Comparison of ENCODE assay signal across 8 mouse cellular contexts in genomic region chr8:72268356-72268755, GRCm38 (mm10). TPM values are rescaled to one million over a fixed set of nuclear protein-coding genes. Genes with fewer than 3 reads are reported as not detected.
A peak's percentile ranks its signal among the peaks of the same experiment; 100 is the strongest.
DNase-seq lines count a peak whose midpoint lies in the region; ATAC-seq and TF ChIP-seq lines count a peak whose summit lies in the region.

No protein-coding gene starts in this region.

- DNase-seq in CD4-positive, CD25-positive, alpha-beta regulatory T cell, adult 2 months (ENCODE audit: low read depth, low spot score): peak; percentile 49
- peak; percentile 41 for DNase-seq in ZHBTc4 (ENCODE audit: low read depth, low spot score)
- DNase-seq in gastrocnemius, adult 8-10 months (ENCODE audit: low spot score in 2 of 2): peak; percentile 44 to 56
- DNase-seq in liver, postnatal 0 days: peak; percentile 70
- peak; percentile 56 to 58 for DNase-seq in spleen, adult 18-20 months
- no peak for DNase-seq in urinary bladder, postnatal 25 days (ENCODE audit: low spot score)

- H3K9ac ChIP-seq in intestine, embryonic 15.5 days: no peak overlapping the region
- H3K9ac ChIP-seq in liver, postnatal 0 days (replicated peaks): peak overlapping the region; percentile 30

- H3K36me3 ChIP-seq in intestine, embryonic 15.5 days: no peaks in the 10 kb centered on the region
- H3K36me3 ChIP-seq in liver, postnatal 0 days (replicated peaks; ENCODE audit: insufficient read depth, low read length): no peaks in the 10 kb centered on the region

- H3K27ac ChIP-seq in intestine, embryonic 15.5 days: 0 out of 2 replicates have a peak overlapping the region, but pooled peaks have one; percentile 23
- peak overlapping the region; percentile 82 for H3K27ac ChIP-seq in liver, postnatal 0 days (ENCODE audit: low read depth)

- H3K4me3 ChIP-seq in intestine, embryonic 15.5 days (replicated peaks): no peak overlapping the region
- H3K4me3 ChIP-seq in liver, postnatal 0 days (ENCODE audit: low read depth, low read length): no peak overlapping the region; the same call in 1 of the 2 replicates

- H3K9me3 ChIP-seq in intestine, embryonic 15.5 days: no peaks in the 10 kb centered on the region
- no peaks in the 10 kb centered on the region for H3K9me3 ChIP-seq in liver, postnatal 0 days (ENCODE audit: low read length)

- H3K4me2 ChIP-seq in intestine, embryonic 15.5 days (replicated peaks): no peak overlapping the region
- peak overlapping the region; percentile 46 for H3K4me2 ChIP-seq in liver, postnatal 0 days (ENCODE audit: low read depth, low read length)

- peak; percentile 95 for TF ChIP-seq EP300 in liver, postnatal 0 days (IDR thresholded peaks at IDR 0.05; ENCODE audit: low read depth)

- no peaks in the 10 kb centered on the region for H3K4me1 ChIP-seq in intestine, embryonic 15.5 days (replicated peaks)
- peaks cover 20% of the 10 kb centered on the region for H3K4me1 ChIP-seq in liver, postnatal 0 days (ENCODE audit: insufficient read depth)

- TF ChIP-seq CTCF in liver, postnatal 0 days (IDR thresholded peaks at IDR 0.05; ENCODE audit: low read depth): no peak

- 78% methylated on average over 15 of the region's 15 CpGs for WGBS in intestine, embryonic 15.5 days
- WGBS in liver, postnatal 0 days (ENCODE audit: insufficient replicate concordance): 13% methylated on average over 15 of the region's 15 CpGs

- H3K27me3 ChIP-seq in intestine, embryonic 15.5 days (replicated peaks): no peaks in the 10 kb centered on the region
- no peaks in the 10 kb centered on the region for H3K27me3 ChIP-seq in liver, postnatal 0 days (ENCODE audit: insufficient read depth, low read length)

- ATAC-seq in CD4-positive, CD25-positive, alpha-beta regulatory T cell, adult 4 months: no peak
- 0 out of 2 replicates have a peak, but pooled peaks have one; percentile 31 for ATAC-seq in intestine, embryonic 15.5 days
- peak; percentile 79 for ATAC-seq in liver, postnatal 0 days

RNA-seq across cellular contexts. Expression of gene Ap1m1, which starts 28.5 kb away (rescaled TPM):
- polyA plus RNA-seq in CD4-positive, CD25-positive, alpha-beta regulatory T cell, adult 4 months (2017; shearing (Covaris generic)): 100 to 1,000 TPM; 128 to 173 TPM
- total RNA-seq in gastrocnemius, adult 8-10 months (2022): 10 to 100 TPM; 17.6 to 20.9 (median 19.1) TPM
- polyA plus RNA-seq in intestine, embryonic 15.5 days (2015; fragmentation: Nextera tagmentation; extraction: Ambion mirVana): 96.6 and 104 TPM in 2 replicates
- 40.7 and 41.7 TPM in 2 replicates for polyA plus RNA-seq in liver, postnatal 0 days (2015; fragmentation: Nextera tagmentation; extraction: Ambion mirVana)

RNA-seq across cellular contexts. Expression of gene Gm10282, which starts 36.7 kb away (rescaled TPM):
- 10 to 100 TPM in 1 of 2 experiments, 1 to 10 TPM in 1; 7.1 to 12.4 TPM for polyA plus RNA-seq in CD4-positive, CD25-positive, alpha-beta regulatory T cell, adult 4 months (2017; shearing (Covaris generic))
- 1 to 10 TPM; 1.7 to 3.2 (median 2.8) TPM for total RNA-seq in gastrocnemius, adult 8-10 months (2022)
- 21.5 and 24.3 TPM in 2 replicates for polyA plus RNA-seq in intestine, embryonic 15.5 days (2015; fragmentation: Nextera tagmentation; extraction: Ambion mirVana)
- polyA plus RNA-seq in liver, postnatal 0 days (2015; fragmentation: Nextera tagmentation; extraction: Ambion mirVana): 6.3 and 6.4 TPM in 2 replicates

RNA-seq across cellular contexts. Expression of gene Fam32a, which starts 48.8 kb away (rescaled TPM):
- 100 to 1,000 TPM; 102 to 130 TPM for polyA plus RNA-seq in CD4-positive, CD25-positive, alpha-beta regulatory T cell, adult 4 months (2017; shearing (Covaris generic))
- total RNA-seq in gastrocnemius, adult 8-10 months (2022): 1 to 10 TPM; 5.9 to 9.7 (median 7.9) TPM
- polyA plus RNA-seq in intestine, embryonic 15.5 days (2015; fragmentation: Nextera tagmentation; extraction: Ambion mirVana): 70.9 and 72.8 TPM in 2 replicates
- polyA plus RNA-seq in liver, postnatal 0 days (2015; fragmentation: Nextera tagmentation; extraction: Ambion mirVana): 27.5 and 28.4 TPM in 2 replicates

RNA-seq across cellular contexts. Expression of gene Klf2, which starts 50.5 kb away (rescaled TPM):
- polyA plus RNA-seq in CD4-positive, CD25-positive, alpha-beta regulatory T cell, adult 4 months (2017; shearing (Covaris generic)): 10 to 100 TPM; 17.1 to 31.0 TPM
- total RNA-seq in gastrocnemius, adult 8-10 months (2022): 10 to 100 TPM in 3 of 4 experiments, 1 to 10 TPM in 1; 6.8 to 14.3 (median 11.5) TPM
- polyA plus RNA-seq in intestine, embryonic 15.5 days (2015; fragmentation: Nextera tagmentation; extraction: Ambion mirVana): 6.6 and 7.2 TPM in 2 replicates
- 5.6 and 7.4 TPM in 2 replicates for polyA plus RNA-seq in liver, postnatal 0 days (2015; fragmentation: Nextera tagmentation; extraction: Ambion mirVana)

RNA-seq across cellular contexts. Expression of gene Gm11034, which starts 54.9 kb away (rescaled TPM):
- polyA plus RNA-seq in CD4-positive, CD25-positive, alpha-beta regulatory T cell, adult 4 months (2017; shearing (Covaris generic)): not detected
- not detected for total RNA-seq in gastrocnemius, adult 8-10 months (2022)
- polyA plus RNA-seq in intestine, embryonic 15.5 days (2015; fragmentation: Nextera tagmentation; extraction: Ambion mirVana): not detected in 2 replicates
- not detected in 2 replicates for polyA plus RNA-seq in liver, postnatal 0 days (2015; fragmentation: Nextera tagmentation; extraction: Ambion mirVana)
